Comparison of ENCODE assay signal across 10 mouse cellular contexts in the genomic region with DNA sequence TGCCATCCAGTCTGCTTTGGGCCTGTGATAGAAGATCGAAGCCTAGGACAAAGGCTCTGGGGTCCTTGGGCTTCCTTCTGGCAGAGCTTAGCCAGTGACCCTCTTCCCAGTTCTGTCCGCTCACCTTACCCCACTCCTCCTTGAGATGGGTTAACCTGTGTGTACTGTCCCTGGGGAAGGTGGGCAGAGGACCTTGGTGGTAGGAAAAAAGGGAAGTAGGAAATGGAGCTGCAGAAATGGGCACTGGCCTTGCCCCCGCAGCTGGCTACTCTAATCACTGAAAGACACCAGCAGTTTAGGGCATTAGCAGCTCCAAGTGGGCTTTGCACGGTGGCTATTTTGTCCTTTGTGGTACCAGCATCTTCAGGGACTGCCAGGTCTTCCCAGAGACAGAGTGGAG. TPM values are rescaled to one million over a fixed set of nuclear protein-coding genes. Genes with fewer than 3 reads are reported as not detected.
DNase-seq lines count a peak whose midpoint lies in the region; ATAC-seq and TF ChIP-seq lines count a peak whose summit lies in the region.
"Had no signal": no experiment of that assay in that cellular context is flagged by ENCODE, and none has a peak within 500 bp of the region (broad histone marks: within the 10 kb centered on the region; RNA-seq: fewer than 3 reads in every experiment).

No protein-coding gene starts in this region.

- TF ChIP-seq POLR2A in small intestine, adult 2 months (IDR thresholded peaks at IDR 0.05; ENCODE audit: low read depth, low read length): no peak

- peaks cover 20% of the 10 kb centered on the region; the same call in 1 of the 2 replicates for H3K36me3 ChIP-seq in heart, embryonic 10.5 days
- peaks cover 50% of the 10 kb centered on the region for H3K36me3 ChIP-seq in megakaryocyte, embryonic 14.5 days (replicated peaks; ENCODE audit: low read length)
- peaks cover 9% of the 10 kb centered on the region; the same call in 1 of the 2 replicates for H3K36me3 ChIP-seq in hindbrain, postnatal 0 days (ENCODE audit: insufficient read depth, low read length)
- peaks cover 17% of the 10 kb centered on the region for H3K36me3 ChIP-seq in small intestine, adult 2 months (ENCODE audit: control insufficient read depth, insufficient read depth, low read length)

- no peak overlapping the region for H3K4me3 ChIP-seq in heart, embryonic 10.5 days
- peak overlapping the region; percentile 82 for H3K4me3 ChIP-seq in megakaryocyte, embryonic 14.5 days (replicated peaks)
- H3K4me3 ChIP-seq in hindbrain, postnatal 0 days (ENCODE audit: low read length): no peak overlapping the region
- H3K4me3 ChIP-seq in small intestine, adult 2 months (ENCODE audit: low read depth, low read length): no peak overlapping the region
- H3K4me3 ChIP-seq: erythroblast, embryonic 14.5 days had no signal

- H3K27ac ChIP-seq in heart, embryonic 10.5 days: peak overlapping the region; percentile 62
- H3K27ac ChIP-seq in hindbrain, postnatal 0 days: peak overlapping the region; percentile 58; the same call in 1 of the 2 replicates
- peak overlapping the region; percentile 92 for H3K27ac ChIP-seq in small intestine, adult 2 months (ENCODE audit: insufficient read depth, low read depth, low read length)

- no peaks in the 10 kb centered on the region for H3K9me3 ChIP-seq in heart, embryonic 10.5 days
- H3K9me3 ChIP-seq in megakaryocyte, embryonic 14.5 days: no peaks in the 10 kb centered on the region
- H3K9me3 ChIP-seq in hindbrain, postnatal 0 days (ENCODE audit: low read length): no peaks in the 10 kb centered on the region

- no peak for TF ChIP-seq CTCF in hindbrain, postnatal 0 days (IDR thresholded peaks at IDR 0.05; ENCODE audit: low read depth)
- TF ChIP-seq CTCF in small intestine, adult 2 months (IDR thresholded peaks at IDR 0.05; ENCODE audit: extremely low read depth, insufficient read length, insufficient replicate concordance, low read depth, low read length): no peak

- ATAC-seq in megakaryocyte, adult 5-6 weeks (ENCODE audit: poor library complexity, severe bottlenecking): no peak
- ATAC-seq in hindbrain, postnatal 0 days: 0 out of 2 replicates have a peak, but pooled peaks have one; percentile 7
- no peak for ATAC-seq in frontal cortex, adult (ENCODE audit: low TSS enrichment)

- no peak for DNase-seq in heart, embryonic 10.5 days (ENCODE audit: low spot score)
- no peak for DNase-seq in heart, postnatal 36 days
- no peak for DNase-seq in hindbrain, postnatal 0 days (ENCODE audit: low spot score)
- no peak for DNase-seq in cerebellum, adult 9-10 months

- WGBS in heart, embryonic 10.5 days: 75% methylated on average over 4 of the region's 4 CpGs
- 74% methylated on average over 4 of the region's 4 CpGs for WGBS in hindbrain, postnatal 0 days
- 52% methylated on average over 4 of the region's 4 CpGs for WGBS in small intestine, adult 2 months

- no peak overlapping the region for H3K9ac ChIP-seq in hindbrain, postnatal 0 days (replicated peaks; ENCODE audit: low read length)

- intact Hi-C loops in heart, postnatal 36 days (cut with DNase I): loop anchor here (2.0 kb wide), 1 partner anchor 46 kb away; no protein-coding TSS in a partner anchor

- no peak overlapping the region for H3K4me2 ChIP-seq in hindbrain, postnatal 0 days (ENCODE audit: low read depth, low read length)

- peaks cover 30% of the 10 kb centered on the region for H3K4me1 ChIP-seq in heart, embryonic 10.5 days
- H3K4me1 ChIP-seq in megakaryocyte, embryonic 14.5 days: peaks cover 83% of the 10 kb centered on the region
- H3K4me1 ChIP-seq in hindbrain, postnatal 0 days (ENCODE audit: insufficient read depth, low read length): peaks cover 12% of the 10 kb centered on the region; the same call in 1 of the 2 replicates
- H3K4me1 ChIP-seq in small intestine, adult 2 months (ENCODE audit: control insufficient read depth, insufficient read depth, insufficient read length, low read length): peaks cover 32% of the 10 kb centered on the region

- 0 out of 2 replicates have a peak, but pooled peaks cover 5% of the 10 kb centered on the region for H3K27me3 ChIP-seq in heart, embryonic 10.5 days (ENCODE audit: insufficient read depth, poor library complexity, severe bottlenecking)
- no peaks in the 10 kb centered on the region for H3K27me3 ChIP-seq in megakaryocyte, embryonic 14.5 days (replicated peaks)
- H3K27me3 ChIP-seq in hindbrain, postnatal 0 days (ENCODE audit: insufficient read depth, low read length): no peaks in the 10 kb centered on the region
- no peaks in the 10 kb centered on the region for H3K27me3 ChIP-seq in small intestine, adult 2 months (ENCODE audit: control insufficient read depth, insufficient read depth, low read length)

RNA-seq across cellular contexts. Expression of a gene that starts 12.6 kb away (rescaled TPM):
- polyA plus RNA-seq in heart, embryonic 10.5 days (2016; fragmentation: Nextera tagmentation; extraction: Ambion mirVana): 0.92 and 1.2 TPM in 2 replicates
- 1 to 10 TPM; 3.3 to 4.5 TPM for total RNA-seq in heart, postnatal 36 days (2021)
- polyA plus RNA-seq in megakaryocyte, embryonic 14.5 days (2012; ENCODE audit: insufficient read depth, low replicate concordance): 19.3 and 20.5 TPM in 2 replicates
- total RNA-seq in megakaryocyte, adult 5-6 weeks (2015): 10.4 and 11.1 TPM in 2 replicates
- 3.9 and 5.9 TPM in 2 replicates for total RNA-seq in megakaryocyte, adult 5-6 weeks (2017)
- not detected in 2 replicates for total RNA-seq in hindbrain, postnatal 0 days (2014; rRNA removed)
- 0.16 and 0.31 TPM in 2 replicates for polyA plus RNA-seq in hindbrain, postnatal 0 days (2015; fragmentation: Nextera tagmentation; extraction: Ambion mirVana)
- polyA plus RNA-seq in small intestine, adult 2 months (2012; rRNA removed): 27.1 and 36.7 TPM in 2 replicates

RNA-seq across cellular contexts. Expression of a gene that starts 30.1 kb away (rescaled TPM):
- 43.6 and 55.6 TPM in 2 replicates for polyA plus RNA-seq in heart, embryonic 10.5 days (2016; fragmentation: Nextera tagmentation; extraction: Ambion mirVana)
- 10 to 100 TPM; 19.9 to 21.3 TPM for total RNA-seq in heart, postnatal 36 days (2021)
- polyA plus RNA-seq in megakaryocyte, embryonic 14.5 days (2012; ENCODE audit: insufficient read depth, low replicate concordance): 41.3 and 52.8 TPM in 2 replicates
- total RNA-seq in megakaryocyte, adult 5-6 weeks (2015): 40.2 and 45.5 TPM in 2 replicates
- 45.6 and 49.1 TPM in 2 replicates for total RNA-seq in megakaryocyte, adult 5-6 weeks (2017)
- total RNA-seq in hindbrain, postnatal 0 days (2014; rRNA removed): 47.0 and 50.4 TPM in 2 replicates
- 131 and 133 TPM in 2 replicates for polyA plus RNA-seq in hindbrain, postnatal 0 days (2015; fragmentation: Nextera tagmentation; extraction: Ambion mirVana)
- 3.5 and 9.1 TPM in 2 replicates for polyA plus RNA-seq in small intestine, adult 2 months (2012; rRNA removed)

RNA-seq across cellular contexts. Expression of a gene that starts 48.6 kb away (rescaled TPM):
- 22.0 and 25.6 TPM in 2 replicates for polyA plus RNA-seq in heart, embryonic 10.5 days (2016; fragmentation: Nextera tagmentation; extraction: Ambion mirVana)
- 1 to 10 TPM; 6.5 to 9.2 TPM for total RNA-seq in heart, postnatal 36 days (2021)
- polyA plus RNA-seq in megakaryocyte, embryonic 14.5 days (2012; ENCODE audit: insufficient read depth, low replicate concordance): 4.0 and 10.9 TPM in 2 replicates
- 24.1 and 27.0 TPM in 2 replicates for total RNA-seq in megakaryocyte, adult 5-6 weeks (2015)
- 23.2 and 27.0 TPM in 2 replicates for total RNA-seq in megakaryocyte, adult 5-6 weeks (2017)
- total RNA-seq in hindbrain, postnatal 0 days (2014; rRNA removed): 29.2 and 35.0 TPM in 2 replicates
- 15.7 and 16.3 TPM in 2 replicates for polyA plus RNA-seq in hindbrain, postnatal 0 days (2015; fragmentation: Nextera tagmentation; extraction: Ambion mirVana)
- 4.2 and 6.2 TPM in 2 replicates for polyA plus RNA-seq in small intestine, adult 2 months (2012; rRNA removed)

RNA-seq across cellular contexts. Expression of a gene that starts 49.6 kb away (rescaled TPM):
- polyA plus RNA-seq in heart, embryonic 10.5 days (2016; fragmentation: Nextera tagmentation; extraction: Ambion mirVana): 0.12 and 0.28 TPM in 2 replicates
- total RNA-seq in heart, postnatal 36 days (2021): not detected
- not detected in 2 replicates for polyA plus RNA-seq in megakaryocyte, embryonic 14.5 days (2012; ENCODE audit: insufficient read depth, low replicate concordance)
- not detected in 2 replicates for total RNA-seq in megakaryocyte, adult 5-6 weeks (2015)
- total RNA-seq in megakaryocyte, adult 5-6 weeks (2017): not detected in 2 replicates
- total RNA-seq in hindbrain, postnatal 0 days (2014; rRNA removed): 0.73 and 2.4 TPM in 2 replicates
- 1.4 and 1.5 TPM in 2 replicates for polyA plus RNA-seq in hindbrain, postnatal 0 days (2015; fragmentation: Nextera tagmentation; extraction: Ambion mirVana)
- polyA plus RNA-seq in small intestine, adult 2 months (2012; rRNA removed): not detected in 2 replicates
- total RNA-seq: adrenal gland, postnatal 36 days had no signal
- polyA plus RNA-seq: erythroblast, embryonic 14.5 days had no signal
